8 mouse cellular contexts compared by ENCODE assay signal in the genomic region with DNA sequence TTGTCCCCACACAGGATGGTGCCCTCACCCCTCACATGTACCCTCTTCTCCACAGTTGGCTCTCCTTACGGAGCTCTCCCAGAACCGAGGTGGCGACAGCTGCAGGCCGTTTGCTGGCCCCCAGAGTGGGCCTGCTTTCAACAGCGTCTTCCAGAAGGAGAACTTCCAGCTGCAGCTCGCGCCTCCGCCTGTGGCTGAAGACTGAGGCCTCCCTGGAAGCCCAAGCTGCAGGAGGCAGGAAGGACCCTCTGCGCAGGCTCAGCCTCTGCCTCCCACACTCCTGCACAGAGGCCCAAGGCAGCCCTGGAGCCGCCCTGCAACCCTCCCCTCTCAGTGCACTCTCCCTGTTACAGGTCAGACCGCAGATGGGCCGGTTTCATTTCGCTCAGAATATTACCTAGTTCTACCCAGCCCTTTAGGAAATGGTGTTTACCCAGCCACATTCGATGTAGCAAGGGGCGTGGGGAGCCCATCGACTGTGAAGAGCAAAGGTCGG. TPM values are rescaled to one million over a fixed set of nuclear protein-coding genes. Genes with fewer than 3 reads are reported as not detected.
DNase-seq lines count a peak whose midpoint lies in the region; ATAC-seq and TF ChIP-seq lines count a peak whose summit lies in the region.

No protein-coding gene starts in this region.

- H3K4me1 ChIP-seq in embryonic facial prominence, embryonic 15.5 days = peaks cover 18% of the 10 kb centered on the region
- peaks cover 48% of the 10 kb centered on the region for H3K4me1 ChIP-seq in heart, embryonic 15.5 days (replicated peaks)
- H3K4me1 ChIP-seq in kidney, postnatal 0 days (replicated peaks; ENCODE audit: insufficient read depth, low read length) = peaks cover 3% of the 10 kb centered on the region; the same call in 1 of the 2 replicates
- H3K4me1 ChIP-seq in lung, embryonic 16.5 days (replicated peaks; ENCODE audit: control insufficient read depth, insufficient read depth, low read length) = peaks cover 23% of the 10 kb centered on the region
- peaks cover 31% of the 10 kb centered on the region for H3K4me1 ChIP-seq in small intestine, adult 2 months (ENCODE audit: control insufficient read depth, insufficient read depth, insufficient read length, low read length)

- no peak overlapping the region for H3K4me3 ChIP-seq in embryonic facial prominence, embryonic 15.5 days (replicated peaks)
- no peak overlapping the region for H3K4me3 ChIP-seq in heart, embryonic 15.5 days
- no peak overlapping the region for H3K4me3 ChIP-seq in kidney, postnatal 0 days (replicated peaks; ENCODE audit: low read depth, low read length)
- no peak overlapping the region for H3K4me3 ChIP-seq in lung, embryonic 16.5 days (ENCODE audit: low read length)
- H3K4me3 ChIP-seq in small intestine, adult 2 months (ENCODE audit: low read depth, low read length) = peak overlapping the region; percentile 37

- H3K27ac ChIP-seq in embryonic facial prominence, embryonic 15.5 days (replicated peaks) = peak overlapping the region; percentile 77
- peak overlapping the region; percentile 14 for H3K27ac ChIP-seq in heart, embryonic 15.5 days
- H3K27ac ChIP-seq in kidney, postnatal 0 days = peak overlapping the region; percentile 90
- H3K27ac ChIP-seq in lung, embryonic 16.5 days (ENCODE audit: low read length) = peak overlapping the region; percentile 77
- H3K27ac ChIP-seq in small intestine, adult 2 months (ENCODE audit: insufficient read depth, low read depth, low read length) = peak overlapping the region; percentile 72

- peak; percentile 35; the same call in 1 of the 2 replicates for TF ChIP-seq POLR2A in small intestine, adult 2 months (IDR thresholded peaks at IDR 0.05; ENCODE audit: low read depth, low read length)

- H3K27me3 ChIP-seq in embryonic facial prominence, embryonic 15.5 days = no peaks in the 10 kb centered on the region
- H3K27me3 ChIP-seq in heart, embryonic 15.5 days = no peaks in the 10 kb centered on the region
- H3K27me3 ChIP-seq in kidney, postnatal 0 days (ENCODE audit: insufficient read depth, low read length) = no peaks in the 10 kb centered on the region
- H3K27me3 ChIP-seq in lung, embryonic 16.5 days (ENCODE audit: control insufficient read depth, insufficient read depth, low read depth, low read length) = no peaks in the 10 kb centered on the region
- H3K27me3 ChIP-seq in small intestine, adult 2 months (ENCODE audit: control insufficient read depth, insufficient read depth, low read length) = no peaks in the 10 kb centered on the region

- no peak for DNase-seq in frontal cortex, postnatal 14 days (ENCODE audit: low spot score in 2 of 2)
- DNase-seq in kidney, postnatal 0 days (ENCODE audit: low spot score) = peak; percentile 88
- DNase-seq in cerebellum, postnatal 25 days = no peak

- no peak for TF ChIP-seq CTCF in kidney, postnatal 0 days (IDR thresholded peaks at IDR 0.05; ENCODE audit: low read depth)
- TF ChIP-seq CTCF in small intestine, adult 2 months (IDR thresholded peaks at IDR 0.05; ENCODE audit: extremely low read depth, insufficient read length, insufficient replicate concordance, low read depth, low read length) = no peak

- H3K9ac ChIP-seq in embryonic facial prominence, embryonic 15.5 days = no peak overlapping the region
- H3K9ac ChIP-seq in heart, embryonic 15.5 days = no peak overlapping the region
- peak overlapping the region; percentile 46 for H3K9ac ChIP-seq in kidney, postnatal 0 days (ENCODE audit: low read depth, low read length)
- H3K9ac ChIP-seq in lung, embryonic 16.5 days (ENCODE audit: low read length) = peak overlapping the region; percentile 7

- no peaks in the 10 kb centered on the region for H3K9me3 ChIP-seq in embryonic facial prominence, embryonic 15.5 days (replicated peaks)
- H3K9me3 ChIP-seq in heart, embryonic 15.5 days (replicated peaks) = no peaks in the 10 kb centered on the region
- H3K9me3 ChIP-seq in kidney, postnatal 0 days (replicated peaks; ENCODE audit: low read length) = no peaks in the 10 kb centered on the region
- no peaks in the 10 kb centered on the region for H3K9me3 ChIP-seq in lung, embryonic 16.5 days (ENCODE audit: control insufficient read depth, low read length)

- peak; percentile 48 for ATAC-seq in frontal cortex, adult (ENCODE audit: low TSS enrichment)
- peak; percentile 59 for ATAC-seq in embryonic facial prominence, embryonic 15.5 days (ENCODE audit: insufficient number of reproducible peaks, low FRiP score, low TSS enrichment, low read depth)
- ATAC-seq in heart, embryonic 15.5 days (replicated peaks; ENCODE audit: insufficient number of reproducible peaks, insufficient read depth, low FRiP score, low read depth) = peak; percentile 59
- ATAC-seq in kidney, postnatal 0 days (replicated peaks; ENCODE audit: low FRiP score, low read depth) = peak; percentile 92
- ATAC-seq in lung, embryonic 16.5 days (ENCODE audit: low read depth) = peak; percentile 83

- peak overlapping the region; percentile 25; the same call in 1 of the 2 replicates for H3K4me2 ChIP-seq in embryonic facial prominence, embryonic 15.5 days (replicated peaks)
- H3K4me2 ChIP-seq in heart, embryonic 15.5 days = peak overlapping the region; percentile 33
- peak overlapping the region; percentile 37 for H3K4me2 ChIP-seq in kidney, postnatal 0 days (ENCODE audit: low read length)
- H3K4me2 ChIP-seq in lung, embryonic 16.5 days (ENCODE audit: low read depth, low read length) = peak overlapping the region; percentile 12; the same call in 1 of the 2 replicates

- H3K36me3 ChIP-seq in embryonic facial prominence, embryonic 15.5 days = no peaks in the 10 kb centered on the region
- H3K36me3 ChIP-seq in heart, embryonic 15.5 days = no peaks in the 10 kb centered on the region
- no peaks in the 10 kb centered on the region for H3K36me3 ChIP-seq in kidney, postnatal 0 days (ENCODE audit: insufficient read depth, low read length)
- H3K36me3 ChIP-seq in lung, embryonic 16.5 days (ENCODE audit: control insufficient read depth, insufficient read depth, low read length) = no peaks in the 10 kb centered on the region
- H3K36me3 ChIP-seq in small intestine, adult 2 months (ENCODE audit: control insufficient read depth, insufficient read depth, low read length) = no peaks in the 10 kb centered on the region

- 36% methylated on average over 17 of the region's 17 CpGs for WGBS in embryonic facial prominence, embryonic 15.5 days
- 27% methylated on average over 17 of the region's 17 CpGs for WGBS in heart, embryonic 15.5 days
- WGBS in kidney, postnatal 0 days = 15% methylated on average over 17 of the region's 17 CpGs
- WGBS in lung, embryonic 16.5 days = 18% methylated on average over 17 of the region's 17 CpGs
- 14% methylated on average over 17 of the region's 17 CpGs for WGBS in small intestine, adult 2 months

RNA-seq across cellular contexts. Expression of a gene that starts 50.4 kb away (rescaled TPM):
- polyA plus RNA-seq in embryonic facial prominence, embryonic 15.5 days (2015; fragmentation: Nextera tagmentation; extraction: Ambion mirVana) = 23.0 and 23.9 TPM in 2 replicates
- 22.0 and 24.5 TPM in 2 replicates for polyA plus RNA-seq in heart, embryonic 15.5 days (2015; fragmentation: Nextera tagmentation; extraction: Ambion mirVana)
- polyA plus RNA-seq in kidney, postnatal 0 days (2015; fragmentation: Nextera tagmentation; extraction: Ambion mirVana) = 13.1 and 13.6 TPM in 2 replicates
- 21.7 and 22.0 TPM in 2 replicates for polyA plus RNA-seq in lung, embryonic 16.5 days (2015; fragmentation: Nextera tagmentation; extraction: Ambion mirVana)
- polyA plus RNA-seq in small intestine, adult 2 months (2012; rRNA removed) = 3.8 and 5.3 TPM in 2 replicates

Comparison
In these comparisons a context has a peak if more than half of its experiments do, and no peak if none do; other contexts are left out.
1. H3K27ac ChIP-seq: peak in every context shown above with its lines; median percentile 90 in kidney, postnatal 0 days; 77 in embryonic facial prominence, embryonic 15.5 days; 77 in lung, embryonic 16.5 days; 72 in small intestine, adult 2 months; 14 in heart, embryonic 15.5 days.
2. H3K9ac ChIP-seq: peak in kidney, postnatal 0 days (single experiment) and lung, embryonic 16.5 days (single experiment); none in embryonic facial prominence, embryonic 15.5 days (single experiment) and heart, embryonic 15.5 days (single experiment).
3. Peak in every context shown above with its lines, with median percentiles within 50 percentile points of each other: ATAC-seq and H3K4me2 ChIP-seq.